Mouse (Mus musculus) bone marrow, adult 2 months (tissue): Measurements from ENCODE around the gene Nagpa.

Experiments used
- CTCF ChIP-seq: fragments of 200-500 bp; IDR thresholded peaks from 2 replicates; pipeline ENCODE4 v1.5.1; 2011; ENCODE audit warnings: low read length, control low read depth; ENCODE audit not compliant: control insufficient read depth, insufficient read depth
- POLR2A ChIP-seq: fragments of 200-500 bp; IDR thresholded peaks from 2 replicates; pipeline ENCODE4 v1.6.1; 2011; ENCODE audit warnings: low read depth, mild to moderate bottlenecking, control low read depth, low read length, borderline replicate concordance; ENCODE audit not compliant: control insufficient read depth

- TF ChIP-seq CTCF (no peak), POLR2A (no peak)
Measured at GRCm38 (mm10) chr16:5185691-5186090, 18.1 kb downstream of the Nagpa start.
